Mouse (Mus musculus) common myeloid progenitor, adult 5-6 weeks (primary cell): ENCODE measurements around the gene Sertad1. TPM values are rescaled to one million over a fixed set of nuclear protein-coding genes. Genes with fewer than 3 reads are reported as not detected.

Source experiments
- ATAC-seq: replicated peaks from 2 replicates; pipeline ENCODE4 v1.8.0; 2016; ENCODE audit warnings: low read depth, mild to moderate bottlenecking, moderate TSS enrichment, inconsistent platforms; ENCODE audit not compliant: poor library complexity, severe bottlenecking
- total RNA-seq: library from RNA; stranded (forward); fragments of 200-1000, 187-1606 nt; gene quantifications from 2 replicates; pipeline ENCODE4 v1.2.3, GENCODE M21; 2017

The Sertad1 gene
- total RNA-seq, 1 experiment from 2014 or later = 14.0 TPM

DNA sequence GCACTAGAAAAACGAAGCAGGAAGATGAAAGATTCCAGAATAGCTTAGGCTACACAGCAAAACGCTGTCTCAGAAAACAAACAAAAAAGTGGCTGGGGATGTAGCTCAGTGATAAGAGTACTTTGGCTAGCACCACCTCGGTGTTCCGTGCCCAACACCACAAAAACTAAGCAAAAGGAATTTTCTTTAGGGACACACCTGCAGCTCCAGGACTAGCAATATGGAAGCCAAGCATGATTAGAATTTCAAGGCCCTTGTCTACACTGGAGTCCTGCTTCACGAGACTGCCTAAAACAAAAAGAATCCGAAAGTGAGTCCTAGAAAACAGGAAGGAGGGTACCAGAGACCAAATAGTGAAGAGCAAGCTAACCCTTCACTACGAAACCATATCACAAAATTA, 14.1 kb upstream of the Sertad1 start:
- no peak for ATAC-seq

GRCm38 (mm10) chr7:27473156-27473834, 13.4 kb upstream of the Sertad1 start, which contains the start of gene Sertad3:
Gene Sertad3, plus strand, starts transcription at chr7:27473768.
- ATAC-seq = peak; percentile 72

DNA sequence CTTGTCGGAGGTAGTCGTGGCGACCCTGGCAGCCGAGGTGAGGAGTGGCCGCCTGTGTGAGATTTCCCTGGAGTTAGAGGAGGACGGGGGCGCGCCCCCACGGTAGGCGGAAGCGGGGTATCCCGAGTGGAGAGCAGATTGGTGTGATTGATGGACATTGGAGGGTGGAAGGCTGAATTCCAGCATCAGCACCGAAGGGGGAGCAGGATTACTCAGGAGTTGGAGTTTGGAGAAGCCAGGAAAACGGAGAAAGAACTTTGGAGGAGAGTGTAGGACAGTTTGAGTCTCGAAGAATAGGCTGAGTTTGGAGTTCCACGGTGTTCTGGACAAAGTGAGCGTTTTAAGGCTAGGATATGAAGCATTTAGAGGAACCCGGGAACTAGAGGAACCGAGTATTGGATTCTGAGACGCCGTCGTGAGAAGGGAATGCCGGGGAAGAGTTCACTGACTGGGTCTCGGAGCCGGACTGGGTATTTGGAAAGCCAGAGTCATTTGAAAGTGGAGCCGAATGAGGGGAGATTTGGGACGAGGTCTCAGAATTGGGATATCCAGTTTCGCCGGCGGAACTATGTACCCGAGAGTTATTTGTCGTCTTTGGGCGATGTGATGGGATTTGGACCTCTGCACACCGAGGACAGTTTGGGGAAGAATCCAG, 12.7 kb upstream of the Sertad1 start:
- no peak for ATAC-seq

GRCm38 (mm10) chr7:27474490-27474954, 12.2 kb upstream of the Sertad1 start:
- peak; percentile 75 for ATAC-seq

GRCm38 (mm10) chr7:27475596-27475995, 11.1 kb upstream of the Sertad1 start:
- no peak for ATAC-seq

DNA sequence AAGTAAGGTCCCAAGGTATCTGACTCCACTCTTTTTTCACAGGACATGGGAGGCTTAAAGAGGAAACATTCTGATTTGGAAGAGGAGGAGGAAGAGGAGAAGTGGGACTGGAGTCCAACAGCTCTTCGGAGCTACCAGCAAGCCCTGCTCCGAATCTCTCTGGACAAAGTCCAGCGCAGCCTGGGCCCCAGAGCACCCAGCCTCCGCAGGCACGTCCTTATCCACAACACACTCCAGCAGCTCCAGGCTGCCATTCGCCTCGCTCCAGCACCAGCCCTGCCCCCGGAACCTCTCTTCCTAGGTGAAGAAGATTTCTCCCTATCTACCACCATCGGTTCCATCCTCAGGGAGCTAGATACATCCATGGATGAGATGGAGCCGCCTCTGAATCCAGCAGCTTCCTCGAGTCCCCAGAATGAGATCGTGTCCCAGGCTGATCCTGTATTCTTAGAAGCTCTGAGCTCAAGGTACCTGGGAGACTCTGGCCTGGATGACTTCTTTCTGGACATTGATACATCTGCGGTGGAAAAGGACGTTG, 10.5 kb upstream of the Sertad1 start:
- ATAC-seq = no peak

GRCm38 (mm10) chr7:27478561-27478960, 8.1 kb upstream of the Sertad1 start:
- no peak for ATAC-seq

- no peak for ATAC-seq
Observed at GRCm38 (mm10) chr7:27479750-27480149, 7.0 kb upstream of the Sertad1 start.

DNA sequence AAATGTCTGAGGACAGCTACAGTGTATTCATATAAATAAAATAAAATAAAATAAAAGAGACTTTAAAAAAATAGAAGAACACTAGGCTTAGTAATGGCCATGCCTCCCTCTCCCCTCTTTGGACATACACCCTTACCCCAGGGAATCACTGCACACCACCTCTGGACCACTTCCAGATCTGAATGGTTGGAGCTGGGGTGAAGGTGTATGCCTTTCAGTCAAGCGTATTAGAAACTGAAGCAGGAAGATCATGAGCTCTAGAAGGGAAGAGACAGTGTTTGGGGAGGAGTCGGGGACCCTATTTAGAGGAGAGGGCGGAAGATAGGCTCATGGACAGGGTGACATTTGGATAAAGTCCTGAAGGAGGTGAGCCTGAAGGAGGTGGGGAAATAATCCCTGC, 6.2 kb upstream of the Sertad1 start:
- no peak for ATAC-seq

DNA sequence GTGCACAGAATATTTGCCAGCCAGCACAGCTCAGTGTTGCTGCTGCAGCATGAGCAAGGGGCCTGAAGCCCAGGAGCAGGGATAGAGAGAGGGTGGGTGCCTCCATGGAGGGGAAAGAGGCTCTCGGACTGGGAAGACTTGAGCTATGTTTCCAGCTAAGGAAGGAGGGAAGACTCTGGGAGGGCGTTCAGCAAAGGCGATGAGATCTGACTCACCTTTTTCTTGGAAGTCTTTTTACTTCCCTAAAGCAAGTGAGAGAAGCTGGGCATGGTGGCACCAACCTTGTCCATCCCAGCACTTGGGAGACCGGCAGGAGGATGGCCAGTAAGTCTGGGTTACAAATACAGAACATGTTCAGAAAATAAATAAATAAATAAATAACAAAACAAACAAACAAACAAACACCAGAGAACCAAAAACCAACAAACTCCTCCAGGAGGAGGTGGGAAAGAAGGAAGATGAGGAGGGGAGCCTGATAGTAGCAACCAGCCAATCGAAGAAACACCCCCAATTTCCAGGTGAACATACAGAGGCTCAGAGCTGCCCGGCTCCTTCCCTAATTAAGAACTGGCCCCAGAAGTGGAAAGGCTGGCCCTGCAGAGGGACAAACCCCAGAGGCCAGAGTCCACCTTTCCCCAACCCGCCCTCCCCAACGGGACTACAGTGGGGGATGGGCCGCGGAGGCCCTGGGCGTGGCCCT, 5.6 kb upstream of the Sertad1 start:
- ATAC-seq = no peak

GRCm38 (mm10) chr7:27481627-27481969, 5.1 kb upstream of the Sertad1 start:
- ATAC-seq = peak; percentile 86

DNA sequence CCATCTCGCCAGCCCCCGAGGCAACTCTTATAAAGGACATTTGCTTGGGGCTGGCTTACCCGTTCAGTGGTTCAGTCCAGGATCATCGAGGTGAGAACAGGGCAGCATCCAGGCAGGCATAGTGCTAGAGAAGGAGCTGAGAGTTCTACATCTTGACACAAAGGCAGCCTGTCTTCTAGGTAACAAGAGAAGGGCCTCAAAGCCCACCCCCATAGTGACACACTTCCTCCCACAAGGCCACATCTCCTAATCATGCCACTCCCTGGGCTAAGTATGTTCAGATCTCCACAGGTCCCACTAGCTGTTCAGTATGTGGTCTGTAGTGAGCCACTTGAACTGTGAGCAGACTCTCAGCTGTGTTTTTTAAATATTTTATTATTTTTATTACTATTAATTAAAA, 2.9 kb upstream of the Sertad1 start:
- ATAC-seq = no peak

DNA sequence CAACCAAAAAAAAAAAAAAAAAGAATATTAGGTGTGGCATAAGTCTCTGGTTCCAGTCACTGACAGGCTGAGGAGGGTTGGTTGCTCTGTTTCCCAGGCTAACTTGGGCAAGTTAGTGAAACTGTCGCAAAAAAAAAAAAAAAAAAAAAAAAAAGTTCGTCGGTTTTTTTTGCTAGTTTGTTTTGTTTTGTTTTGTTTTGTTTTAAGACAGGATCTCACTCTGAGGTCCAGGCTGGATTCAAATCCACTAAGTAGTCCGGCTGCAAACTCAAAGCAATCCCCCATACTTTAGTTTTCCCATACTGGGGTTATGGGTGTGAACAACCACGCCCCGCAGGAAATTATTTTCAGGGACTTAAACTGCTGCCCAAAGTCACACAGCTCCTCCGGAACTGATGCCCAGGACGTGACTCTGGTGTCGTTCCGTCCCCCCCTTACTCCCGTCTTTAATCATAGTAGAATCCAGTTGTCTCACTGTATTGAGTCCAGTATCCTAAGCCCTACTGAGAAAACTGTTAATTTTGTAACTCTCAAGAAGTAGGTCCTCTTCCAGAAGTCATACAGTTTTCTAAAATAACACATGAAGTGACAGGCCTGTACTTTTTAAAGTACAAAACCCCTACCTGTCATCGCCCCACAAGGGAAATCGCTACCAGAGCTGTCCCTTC, 474 bp upstream of the Sertad1 start:
- peak; percentile 19 for ATAC-seq

DNA sequence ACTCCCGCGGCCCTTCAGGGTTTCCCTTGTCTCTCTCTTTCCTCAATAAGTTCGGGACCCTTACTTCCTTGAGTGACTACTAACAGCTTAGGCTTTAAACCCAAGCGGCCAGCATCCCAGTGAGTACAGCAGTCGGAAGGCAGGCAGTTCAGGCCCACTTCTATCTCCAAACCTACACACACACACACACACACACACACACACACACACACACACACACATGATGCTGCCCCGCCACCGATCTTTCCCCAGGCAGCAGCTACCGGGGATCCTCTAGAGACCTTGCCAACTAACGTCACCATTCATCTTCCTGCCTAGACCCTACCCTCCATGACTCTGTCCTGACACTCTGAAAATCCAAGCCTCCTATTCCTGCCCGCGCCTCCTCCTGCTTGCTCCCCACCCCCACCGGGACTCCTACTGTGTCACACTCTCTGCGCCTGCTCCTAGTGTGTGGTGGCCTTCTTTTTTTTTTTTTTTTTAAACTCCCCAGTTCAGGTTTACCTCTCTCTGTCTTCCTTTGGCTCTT, 1.1 kb downstream of the Sertad1 start:
- no peak for ATAC-seq

DNA sequence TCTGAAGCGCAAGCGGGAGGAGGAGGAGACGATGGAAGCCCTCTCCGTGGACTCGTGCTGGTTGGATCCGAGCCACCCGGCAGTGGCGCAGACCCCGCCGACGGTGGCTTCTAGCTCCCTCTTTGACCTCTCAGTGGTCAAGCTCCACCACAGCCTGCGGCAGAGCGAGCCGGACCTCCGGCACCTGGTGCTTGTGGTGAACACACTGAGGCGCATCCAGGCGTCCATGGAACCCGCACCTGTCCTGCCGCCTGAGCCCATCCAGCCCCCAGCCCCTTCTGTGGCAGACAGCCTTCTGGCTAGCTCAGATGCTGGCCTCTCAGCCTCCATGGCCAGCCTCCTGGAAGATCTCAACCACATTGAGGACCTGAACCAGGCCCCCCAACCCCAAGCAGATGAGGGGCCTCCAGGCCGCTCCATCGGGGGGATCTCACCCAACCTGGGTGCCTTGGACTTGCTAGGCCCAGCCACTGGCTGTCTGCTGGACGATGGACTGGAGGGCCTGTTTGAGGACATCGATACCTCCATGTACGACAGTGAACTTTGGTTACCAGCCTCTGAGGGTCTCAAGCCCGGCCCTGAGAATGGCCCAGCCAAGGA, 2.7 kb downstream of the Sertad1 start:
- no peak for ATAC-seq

DNA sequence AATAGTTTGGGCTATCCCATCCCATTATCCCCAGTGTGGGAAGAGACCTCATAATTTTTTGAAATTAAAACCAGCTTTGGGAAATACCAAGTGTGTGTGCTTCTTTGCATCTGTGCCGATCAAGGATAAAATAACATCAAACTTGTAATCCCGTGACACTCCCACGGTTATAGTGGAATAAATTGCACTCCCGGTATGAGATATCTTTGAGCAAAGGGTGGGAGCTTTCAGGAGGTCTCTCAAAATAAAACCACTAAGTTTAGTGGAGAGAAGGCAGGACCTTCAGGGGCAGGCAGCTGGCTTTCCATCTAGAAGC, 3.5 kb downstream of the Sertad1 start:
- no peak for ATAC-seq

GRCm38 (mm10) chr7:27490543-27491329, 4.0 kb downstream of the Sertad1 start:
- ATAC-seq = peak; percentile 61

DNA sequence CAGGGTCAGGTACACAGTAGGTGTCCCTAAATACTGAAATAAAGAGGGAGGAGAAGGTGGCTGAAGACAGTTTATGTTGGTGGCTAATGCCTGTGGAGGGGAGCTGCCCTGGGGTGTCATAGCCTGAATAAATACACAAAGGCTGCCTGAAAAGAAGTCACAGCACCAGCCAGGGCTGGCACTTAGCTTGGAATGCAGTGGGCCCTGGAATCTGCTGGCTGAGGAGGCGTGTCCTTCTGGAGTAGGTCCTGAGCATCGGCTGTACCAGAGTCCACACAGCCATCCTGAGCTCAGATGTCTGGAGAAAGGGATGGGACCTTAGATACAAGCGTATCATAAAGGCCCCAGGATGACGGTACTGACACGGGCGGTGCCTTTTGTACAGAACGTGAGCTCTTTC, 5.1 kb downstream of the Sertad1 start:
- ATAC-seq = no peak

GRCm38 (mm10) chr7:27493022-27493421, 6.3 kb downstream of the Sertad1 start:
- no peak for ATAC-seq
